Mouse (Mus musculus): ENCODE results near the gene Sfrp2. TPM values are rescaled to one million over a fixed set of nuclear protein-coding genes. Genes with fewer than 3 reads are reported as not detected.

Sfrp2 gene
- polyA plus RNA-seq (2015; fragmentation: Nextera tagmentation; extraction: Ambion mirVana), result 45.5 and 49.6 TPM in 2 replicates

GRCm38 (mm10) chr3:83765871-83766725, at the start of gene Sfrp2:
Gene Sfrp2, plus strand, starts transcription at chr3:83766321.

Other genes starting within 250 kb of the Sfrp2 start
- gene Tlr2, start 75.4 kb downstream of the Sfrp2 start, polyA plus RNA-seq (2015; fragmentation: Nextera tagmentation; extraction: Ambion mirVana), result 1.2 and 1.5 TPM in 2 replicates